Mouse (Mus musculus): ENCODE measurements around the gene Gucy2e.

GRCm38 (mm10) chr11:69225715-69226114 is 11.1 kb downstream of the Gucy2e start:
- no peak for TF ChIP-seq CTCF (IDR thresholded peaks at IDR 0.05; ENCODE audit: insufficient read depth, low read length)
- no peak for TF ChIP-seq POLR2A (IDR thresholded peaks at IDR 0.05; ENCODE audit: borderline replicate concordance, extremely low read depth, low read depth, low read length)
